Mouse (Mus musculus) urinary bladder, postnatal 36 days (tissue): ENCODE data around the gene Esr1.
A peak's percentile ranks its signal among the peaks of the same experiment; 100 is the strongest.
"Not testable (repeated sequence)": the region's sequence is repeated elsewhere in the genome, so short reads cannot be mapped to it uniquely, and the experiment has no call there.

Experiments
- DNase-seq, 2 experiments: peaks; one replicate each; pipeline ENCODE4 v3.0.0; 2022; ENCODE audit warnings: low spot score in 2 of 2, mixed read lengths in 1 of 2

Gene Esr1

DNA sequence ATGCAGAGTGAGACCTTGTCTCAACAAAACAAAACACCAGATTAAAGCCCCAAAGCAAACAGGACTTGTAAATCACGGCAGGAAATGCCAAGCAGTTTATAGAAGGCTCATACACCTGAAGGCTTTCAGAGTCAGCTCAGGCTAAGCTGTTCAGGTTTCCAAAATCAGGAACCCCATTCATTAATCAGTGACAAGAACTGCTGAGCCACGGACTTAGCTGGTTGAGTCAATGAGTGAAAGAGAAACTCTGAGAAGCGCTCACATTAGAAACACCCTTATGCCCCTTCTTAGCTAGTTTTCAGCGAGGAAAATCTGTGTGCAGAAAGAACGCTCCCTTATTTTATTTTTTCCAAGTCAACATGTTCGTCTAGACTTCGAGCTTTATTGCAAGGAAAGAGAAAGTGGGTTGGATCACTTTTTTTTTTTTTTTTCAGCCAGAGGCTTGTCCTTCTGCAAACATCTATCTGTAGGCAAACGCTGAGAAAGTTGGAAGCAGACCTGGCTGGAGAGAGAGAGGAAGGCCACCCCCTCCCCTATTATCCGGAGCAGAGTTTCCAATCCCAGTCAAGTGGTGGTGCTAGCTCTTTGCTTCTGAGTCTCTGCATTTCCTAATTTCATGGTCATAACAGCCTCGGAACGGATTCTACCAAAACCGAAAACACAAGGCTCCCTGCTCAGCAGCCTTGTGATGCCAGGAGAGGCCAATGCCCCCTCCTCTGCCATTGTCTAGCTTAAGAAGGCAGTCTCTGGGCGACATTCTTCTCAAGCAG is at the start of gene Esr1:
Gene Esr1, plus strand, starts transcription at position 208 of the 770 bp plus-strand sequence.
- peak in 1 of 2 experiments; percentile 15 for DNase-seq

DNA sequence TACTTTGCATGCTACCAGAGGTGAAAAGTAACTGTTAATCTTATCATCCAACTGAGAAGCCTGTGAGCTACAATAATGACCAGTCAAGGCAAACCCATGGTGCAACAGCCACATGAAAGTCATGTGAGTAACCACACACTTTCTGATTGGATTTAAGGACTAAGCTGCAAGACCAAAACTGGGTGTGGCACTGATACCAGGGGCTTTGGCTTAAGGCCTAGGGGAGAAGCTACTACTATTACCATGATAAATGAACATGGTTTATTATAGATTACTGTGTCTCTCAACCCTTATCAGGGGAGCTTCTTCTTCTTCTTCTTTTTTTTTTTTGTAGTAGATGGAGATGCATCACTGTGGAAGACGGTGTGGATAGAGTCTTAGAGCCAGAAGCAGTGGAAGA is 46.2 kb upstream of the Esr1 start:
- DNase-seq: no peak

DNA sequence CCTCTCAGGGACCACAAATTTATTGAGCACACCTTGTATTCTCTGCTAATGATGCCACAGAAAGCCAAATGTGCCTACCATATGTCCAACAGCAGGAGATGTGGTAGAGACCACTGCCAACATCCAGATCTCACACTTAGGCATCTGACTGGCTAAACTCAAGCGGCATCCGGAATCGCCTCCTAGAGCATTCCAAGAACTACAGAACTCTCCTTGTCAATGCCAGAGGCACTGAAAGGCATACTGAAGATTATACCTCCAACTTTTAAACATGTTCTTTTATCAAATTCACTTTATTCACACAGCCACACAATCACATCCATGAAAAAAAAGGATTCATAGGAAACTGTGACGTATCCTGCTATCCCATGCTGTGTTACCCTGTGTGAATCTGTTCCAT is 40.6 kb upstream of the Esr1 start:
- no peak for DNase-seq

DNA sequence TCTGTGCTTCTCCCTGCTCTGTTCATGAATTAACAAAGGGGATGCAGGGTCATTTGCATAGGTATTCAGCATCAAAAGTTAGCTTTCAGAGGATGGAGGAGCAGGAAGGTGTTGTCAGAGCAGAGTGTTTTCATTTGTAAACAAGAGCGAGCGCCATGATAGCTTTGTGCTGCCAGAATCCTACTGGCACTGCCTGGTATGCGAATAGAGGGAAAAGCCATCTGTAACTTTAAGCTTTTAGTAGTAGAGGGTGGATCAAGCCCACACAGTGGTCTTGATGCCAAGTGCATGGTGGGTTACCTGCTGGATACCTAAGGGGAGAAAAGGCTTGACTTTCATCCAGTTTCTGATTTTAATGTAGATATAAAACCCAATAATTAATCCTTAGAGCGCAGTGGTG is 40.1 kb upstream of the Esr1 start:
- no peak for DNase-seq

DNA sequence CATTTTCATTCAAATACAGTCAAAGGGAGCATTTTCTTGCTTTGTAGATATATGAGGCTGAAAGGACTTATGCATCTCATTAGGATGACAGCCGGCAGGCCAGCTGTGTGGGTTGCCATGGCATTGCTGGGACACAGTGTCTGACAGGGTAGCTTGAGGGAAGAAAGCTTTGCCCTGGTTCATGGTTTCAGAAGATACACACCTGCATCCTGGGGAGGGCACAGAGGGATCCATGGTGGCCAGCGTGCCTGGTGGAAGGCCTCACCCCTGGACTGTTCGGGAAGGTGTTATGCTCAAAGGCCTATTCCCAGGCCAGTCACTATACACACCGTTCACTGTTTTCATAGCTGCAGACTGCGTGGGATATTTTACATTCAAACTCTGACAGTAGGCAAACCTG is 29.5 kb upstream of the Esr1 start:
- DNase-seq: no peak

DNA sequence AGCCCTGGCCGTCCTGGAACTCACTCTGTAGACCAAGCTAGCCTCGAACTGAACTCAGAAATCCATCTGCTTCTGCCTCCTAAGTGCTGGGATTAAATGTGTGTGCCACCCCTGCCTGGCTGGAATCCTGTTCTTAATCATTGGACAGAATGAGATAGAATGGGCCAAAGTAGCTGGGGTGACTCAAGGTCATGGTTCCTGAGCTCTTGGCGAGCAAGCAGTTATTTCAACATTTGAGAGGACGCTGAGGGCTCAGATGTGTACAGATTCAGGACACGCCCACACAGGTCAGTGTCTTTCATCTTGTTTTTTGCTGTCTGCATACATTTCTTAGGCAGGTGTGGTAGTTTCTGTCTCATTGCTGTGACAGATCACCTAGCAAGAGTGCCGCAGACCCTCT is 24.7 kb upstream of the Esr1 start:
- DNase-seq: no peak

DNA sequence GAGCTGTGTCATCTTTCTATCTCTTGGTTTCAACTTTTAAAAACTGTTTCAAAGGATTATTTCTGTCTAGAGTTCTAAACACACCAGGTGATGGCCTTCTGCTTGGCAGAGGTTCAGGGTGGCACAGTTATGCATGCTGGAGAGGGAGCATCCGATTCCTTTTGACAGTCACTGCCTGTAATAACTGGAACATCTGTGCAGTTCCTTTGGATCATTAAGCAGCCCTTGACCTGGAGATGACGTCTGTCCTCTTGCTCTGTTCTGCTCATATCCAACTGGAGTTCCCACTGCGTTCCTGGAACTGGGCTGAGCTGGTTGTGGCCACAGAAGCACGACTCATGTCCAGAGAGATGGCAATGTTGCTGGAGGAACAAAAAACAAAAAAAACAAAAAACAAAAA is 21.8 kb upstream of the Esr1 start:
- DNase-seq: no peak

DNA sequence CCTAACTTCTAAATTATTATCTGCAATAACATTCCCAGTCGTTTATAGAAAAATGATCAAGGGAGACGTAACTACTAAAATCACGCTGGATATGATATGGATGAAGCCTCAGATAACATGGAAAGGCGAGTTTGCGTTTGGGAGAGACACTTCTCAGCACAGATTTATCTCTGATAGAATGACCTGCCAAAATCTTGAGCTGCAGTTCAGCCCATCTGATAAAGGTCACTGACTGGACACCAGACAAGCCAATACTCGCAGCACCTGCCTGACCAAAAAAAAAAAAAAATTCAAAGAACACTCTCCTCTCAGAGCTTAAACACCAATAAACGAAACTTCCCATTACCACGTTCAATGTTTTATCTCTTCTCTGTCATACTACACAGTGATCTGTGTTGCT is 20.4 kb upstream of the Esr1 start:
- no peak for DNase-seq

DNA sequence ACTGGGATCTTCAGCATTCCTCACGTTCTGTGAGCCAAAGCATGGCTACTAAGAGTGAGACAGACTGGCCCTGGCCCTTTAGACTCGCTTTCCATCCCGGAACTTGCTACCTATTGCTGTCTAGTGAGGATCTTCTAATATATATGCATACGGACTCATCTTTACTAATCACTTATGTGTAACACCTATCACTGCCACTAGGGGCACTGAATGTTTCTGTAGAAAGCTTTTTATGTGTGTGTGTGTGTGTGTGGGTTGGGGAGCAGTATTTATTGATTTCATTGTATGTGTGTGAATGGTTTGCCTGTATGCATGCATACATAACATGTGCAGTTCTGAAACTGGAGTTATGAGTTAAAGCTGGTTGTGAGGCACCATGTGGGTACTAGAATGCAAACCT is 17.6 kb upstream of the Esr1 start:
- DNase-seq: no peak

DNA sequence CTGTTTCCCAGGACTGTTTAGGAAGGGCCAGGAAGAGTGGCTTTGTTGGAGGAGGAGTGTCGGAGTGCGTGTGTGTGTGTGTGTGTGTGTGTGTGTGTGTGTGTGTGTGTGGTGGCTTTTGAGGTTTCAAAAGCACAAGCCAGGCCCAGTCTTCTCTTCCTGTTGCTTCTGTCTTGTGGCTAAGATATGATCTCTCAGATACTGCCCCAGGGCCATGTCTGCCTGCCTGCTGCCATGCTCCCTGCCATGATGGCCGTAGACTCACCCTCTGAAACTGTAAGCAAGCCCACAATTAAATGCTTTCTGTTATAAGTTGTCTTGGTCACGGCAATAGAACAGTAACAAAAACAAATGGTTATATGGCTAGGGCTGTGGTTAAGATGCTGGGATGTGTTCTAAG is 14.2 kb upstream of the Esr1 start:
- no peak for DNase-seq

DNA sequence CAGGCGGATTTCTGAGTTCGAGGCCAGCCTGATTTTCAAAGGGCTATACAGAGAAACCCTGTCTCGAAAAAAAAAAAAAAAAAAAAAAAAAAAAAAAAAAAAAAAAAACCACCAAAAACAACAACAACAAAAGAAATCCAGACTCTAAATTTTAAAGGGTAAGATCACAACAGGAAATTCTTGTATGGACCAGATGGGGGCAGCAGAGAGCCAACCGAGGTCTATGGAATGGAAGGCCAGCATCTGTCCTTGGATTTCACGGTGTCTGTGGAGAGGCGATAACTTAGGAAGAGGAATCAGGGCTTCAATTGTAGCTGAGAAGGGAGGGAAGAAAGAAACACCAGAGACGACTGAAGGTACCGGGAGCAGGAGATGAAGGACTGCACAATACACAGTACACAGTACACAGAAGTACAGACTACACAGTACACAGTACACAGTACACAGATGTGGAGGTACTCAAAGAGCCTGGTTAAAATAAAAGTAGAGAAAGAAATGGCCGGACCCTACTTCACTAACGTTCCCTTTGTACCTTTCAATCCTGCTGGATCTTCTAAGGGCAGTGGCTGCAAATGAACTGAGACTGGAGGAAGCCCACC is 13.1 kb upstream of the Esr1 start:
- no peak for DNase-seq

DNA sequence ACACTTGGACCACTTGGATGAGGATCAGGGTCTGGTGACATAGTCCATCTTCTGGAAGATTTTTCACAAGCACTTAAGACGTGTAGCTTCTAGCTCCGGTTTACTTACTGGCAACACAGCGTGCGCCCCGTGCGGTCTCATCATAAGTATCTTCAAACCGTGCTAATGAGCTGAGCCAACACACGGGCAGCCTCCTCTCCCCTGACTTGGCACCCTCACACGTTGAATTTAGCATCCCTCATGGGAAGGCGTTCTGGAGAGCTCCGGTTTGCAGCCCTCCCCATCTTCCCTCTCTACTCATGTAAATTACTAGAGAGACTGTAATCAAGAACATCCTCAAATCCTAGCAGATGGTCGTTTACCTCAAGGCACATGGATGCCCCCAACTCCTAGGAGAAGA is 12.5 kb upstream of the Esr1 start:
- no peak for DNase-seq

DNA sequence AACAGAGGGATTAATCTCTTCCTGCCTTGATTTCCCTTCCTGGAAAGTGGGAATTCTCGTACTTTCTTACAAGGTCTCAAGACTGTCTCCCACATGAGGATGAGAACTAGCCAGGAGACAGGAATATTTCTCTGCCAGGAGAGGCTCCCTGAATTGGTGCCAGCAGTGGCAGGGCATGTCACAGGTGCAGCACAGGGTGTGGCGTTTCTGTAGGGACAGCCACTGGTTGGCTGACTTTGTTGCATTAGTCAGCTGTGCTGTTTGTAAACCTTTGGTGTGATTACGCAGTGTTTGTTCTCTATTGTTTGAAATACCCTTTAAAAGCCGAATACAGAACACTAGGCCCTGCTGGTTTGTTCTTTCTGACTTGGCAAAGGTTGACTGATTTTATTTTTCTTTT is 11.8 kb upstream of the Esr1 start:
- no peak for DNase-seq

DNA sequence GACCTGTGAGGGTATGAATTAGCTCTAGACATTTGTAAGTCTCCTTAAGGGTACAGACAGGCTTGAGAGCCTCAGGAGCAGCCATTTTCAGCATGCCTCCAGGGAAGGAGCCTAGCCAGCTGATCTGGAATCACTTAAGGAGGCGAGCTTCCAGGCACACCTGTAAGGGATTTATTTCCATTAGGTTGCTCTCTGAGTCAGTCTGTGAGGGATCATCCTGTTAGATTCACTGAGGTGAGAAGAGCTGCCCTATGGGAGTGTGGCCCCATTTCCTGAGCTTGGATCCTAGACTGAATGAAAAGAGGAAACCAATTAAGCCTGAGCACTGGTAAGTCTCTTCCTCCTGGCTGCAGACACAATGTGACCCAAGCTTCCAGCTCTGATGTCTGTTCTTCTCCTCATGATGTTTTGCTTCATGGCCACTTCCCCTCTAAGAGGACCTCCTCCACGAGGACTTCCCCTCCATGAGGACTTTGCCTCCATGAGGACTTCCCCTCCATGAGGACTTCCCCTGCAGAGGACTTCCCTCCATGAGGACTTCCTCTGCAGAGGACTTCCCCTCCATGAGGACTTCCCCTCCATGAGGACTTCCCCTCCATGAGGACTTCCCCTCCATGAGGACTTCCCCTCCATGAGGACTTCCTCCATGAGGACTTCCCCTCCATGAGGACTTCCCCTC is 10.5 kb upstream of the Esr1 start:
- DNase-seq: no peak

DNA sequence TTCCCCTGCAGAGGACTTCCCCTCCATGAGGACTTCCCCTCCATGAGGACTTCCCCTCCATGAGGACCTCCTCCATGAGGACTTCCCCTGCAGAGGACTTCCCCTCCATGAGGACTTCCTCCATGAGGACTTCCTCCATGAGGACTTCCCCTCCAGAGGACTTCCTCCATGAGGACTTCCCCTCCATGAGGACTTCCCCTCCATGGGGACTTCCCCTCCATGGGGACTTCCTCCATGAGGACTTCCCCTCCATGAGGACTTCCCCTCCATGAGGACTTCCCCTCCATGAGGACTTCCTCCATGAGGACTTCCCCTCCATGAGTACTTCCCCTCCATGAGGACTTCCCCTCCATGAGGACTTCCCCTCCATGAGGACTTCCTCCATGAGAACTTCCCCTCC is 9.8 kb upstream of the Esr1 start:
- DNase-seq: not testable (repeated sequence)

DNA sequence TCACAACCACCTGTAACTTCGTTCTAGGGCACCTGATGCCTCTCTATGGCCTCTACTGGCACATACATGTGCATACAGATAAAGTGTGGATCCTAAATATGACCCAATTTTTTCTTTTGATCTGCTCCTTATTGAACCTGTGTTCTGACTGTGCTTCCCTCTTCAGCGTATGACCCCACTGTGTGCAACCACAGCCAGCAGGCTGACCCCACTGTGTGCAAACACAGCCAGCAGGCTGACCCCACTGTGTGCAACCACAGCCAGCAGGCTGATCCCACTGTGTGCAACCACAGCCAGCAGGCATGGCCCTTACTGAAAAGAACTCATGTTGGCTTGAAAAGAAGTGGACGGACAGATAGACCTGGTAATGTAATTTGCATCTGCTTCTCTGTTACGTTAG is 8.9 kb upstream of the Esr1 start:
- DNase-seq: no peak

DNA sequence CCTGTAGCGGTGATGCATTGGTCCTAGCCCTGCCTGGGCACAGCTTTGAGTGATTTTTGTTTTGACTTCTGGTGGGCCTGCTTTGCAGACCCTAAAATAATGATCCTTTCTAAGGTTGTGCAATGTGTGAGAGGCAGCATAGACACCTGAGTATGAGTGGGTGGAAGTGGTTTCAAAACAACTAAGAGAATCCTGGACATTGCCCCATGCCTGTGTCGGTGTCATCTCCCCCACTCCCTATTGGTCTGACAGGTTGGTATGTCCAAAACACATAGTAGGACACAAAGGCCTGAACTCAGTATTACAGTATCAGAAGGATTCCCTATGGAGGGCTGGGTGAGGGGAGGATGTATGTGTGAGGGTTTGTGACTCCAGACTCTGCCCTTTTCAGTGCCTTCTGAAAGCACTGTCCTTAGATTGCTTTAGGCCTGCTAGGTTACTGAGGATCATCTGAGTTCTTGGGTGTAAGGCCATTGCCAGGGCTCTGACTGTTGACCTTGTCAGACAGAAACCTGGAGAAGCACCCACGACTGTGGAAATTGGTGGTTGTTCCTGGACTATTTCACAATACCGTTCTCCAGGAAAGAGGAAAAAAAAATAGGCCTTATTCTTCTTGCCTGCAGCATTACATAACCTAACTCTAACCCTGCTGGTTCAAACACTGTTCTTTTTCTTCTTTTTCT is 6.7 kb upstream of the Esr1 start:
- no peak for DNase-seq

DNA sequence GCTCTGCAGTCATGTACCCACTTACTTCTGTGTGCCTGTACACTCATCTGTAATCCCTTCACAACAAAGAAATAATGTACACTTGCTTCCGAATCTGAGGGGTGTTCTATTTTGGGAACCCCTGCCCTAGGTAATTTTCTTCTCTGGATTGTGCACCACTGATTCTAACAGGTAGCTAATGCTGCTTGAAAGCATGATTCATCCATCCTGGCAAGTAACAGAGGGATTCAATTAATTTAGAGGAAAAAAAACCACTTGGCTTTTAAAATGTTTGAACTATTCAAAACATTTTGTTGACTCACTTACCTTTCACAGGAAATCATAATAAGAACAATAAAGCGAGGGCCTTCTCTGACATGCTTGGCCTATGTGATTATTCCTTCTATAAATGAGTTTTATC is 1.2 kb upstream of the Esr1 start:
- DNase-seq: no peak

DNA sequence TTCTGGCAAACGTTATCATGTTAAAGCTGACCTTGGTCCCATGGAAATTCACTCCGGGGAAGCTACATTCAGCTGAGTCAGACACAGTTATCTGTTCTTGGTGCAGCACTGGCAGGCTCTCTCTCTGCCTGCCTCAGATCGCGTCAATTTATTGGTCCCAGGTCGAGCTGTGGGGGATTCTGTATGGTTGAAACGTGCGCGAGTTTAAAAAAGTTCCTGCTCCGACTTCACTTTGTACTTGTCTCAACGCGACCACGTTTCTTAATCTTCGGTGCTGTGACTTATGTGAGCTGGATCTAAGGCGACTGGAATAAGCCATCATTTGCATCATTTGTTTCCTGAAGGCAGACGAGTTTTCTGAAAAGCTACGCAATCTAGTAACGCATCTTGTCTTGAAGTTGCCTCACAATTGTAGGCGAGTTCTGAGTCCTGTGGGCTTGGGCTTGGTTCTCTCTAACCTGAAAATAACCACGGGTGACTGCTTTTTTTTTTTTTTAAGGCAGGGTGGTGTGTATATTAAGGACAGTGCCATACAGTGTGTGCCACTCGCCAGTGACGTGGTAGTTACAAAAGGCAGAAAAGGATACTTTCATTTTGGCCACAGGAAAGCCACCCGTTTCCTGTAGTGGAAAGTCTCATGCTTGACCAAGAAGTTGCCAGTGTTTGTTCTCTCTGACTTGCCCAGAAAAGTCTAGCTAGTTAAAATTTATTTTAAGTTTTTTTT is 1.1 kb downstream of the Esr1 start:
- DNase-seq: peak in 1 of 2 experiments; percentile 53

DNA sequence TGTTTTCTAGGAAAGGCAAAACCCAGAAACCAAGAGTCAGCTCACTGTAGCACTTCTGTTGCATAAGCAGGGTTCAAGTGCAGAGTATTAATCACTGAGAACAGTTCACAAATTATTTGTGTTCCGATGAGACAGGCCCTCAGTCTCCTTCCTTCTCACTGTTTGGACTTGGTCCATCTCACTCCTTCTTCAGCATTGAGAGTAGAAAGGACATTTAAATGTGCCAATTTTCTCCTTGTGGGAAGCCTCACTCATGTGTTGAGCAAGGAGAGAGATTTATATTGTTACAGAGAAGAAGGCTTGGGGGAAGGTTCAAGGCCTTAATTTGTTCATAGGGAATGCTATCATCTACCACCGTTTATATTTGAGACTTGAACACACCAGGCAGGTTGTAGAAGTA is 6.6 kb downstream of the Esr1 start:
- DNase-seq: no peak

DNA sequence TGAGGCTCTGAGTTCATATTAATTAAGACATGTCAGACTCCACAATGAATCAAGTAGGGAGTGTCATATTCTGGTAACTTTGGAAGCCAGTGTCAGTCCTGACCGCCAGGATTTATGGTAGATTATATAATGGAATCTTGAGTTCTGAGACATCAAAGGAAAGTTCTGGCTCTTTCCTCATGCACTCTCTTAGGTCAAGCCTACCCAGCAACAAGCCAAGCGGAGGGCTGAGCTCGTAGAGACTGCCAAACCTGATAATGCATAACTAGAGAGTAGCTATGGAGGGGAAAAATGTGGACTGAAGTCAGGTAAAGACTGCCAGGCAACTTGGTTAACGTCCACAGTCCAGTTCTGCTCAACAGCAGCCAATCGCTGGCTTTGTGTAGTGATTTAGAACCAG is 7.3 kb downstream of the Esr1 start:
- peak in 1 of 2 experiments; percentile 38 for DNase-seq

DNA sequence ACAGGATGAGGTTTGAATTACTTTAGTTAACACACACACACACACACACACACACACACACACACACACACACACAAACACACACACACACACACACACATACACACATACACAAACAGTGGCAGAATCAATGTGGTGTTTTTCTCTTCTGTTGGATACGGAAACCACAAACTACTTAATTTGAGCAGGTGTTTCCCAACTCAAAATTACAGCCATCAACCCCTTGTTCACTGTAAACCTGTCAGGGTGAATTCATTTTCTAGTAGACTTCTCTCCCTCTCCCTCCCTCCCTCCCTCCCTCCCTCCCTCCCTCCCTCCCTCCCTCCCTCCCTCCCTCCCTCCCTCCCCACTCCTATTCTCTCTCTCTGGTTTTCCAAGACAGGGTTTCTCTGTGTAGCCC is 8.0 kb downstream of the Esr1 start:
- not testable (repeated sequence) for DNase-seq
